Mouse (Mus musculus) liver, embryonic 15.5 days (tissue): ENCODE data around the gene Nhlrc4. TPM values are rescaled to one million over a fixed set of nuclear protein-coding genes. Genes with fewer than 3 reads are reported as not detected.

ENCODE experiments used
- ATAC-seq: fragments of 200-750 bp; cut with Nextera tagmentation; 2 replicates; pipeline ENCODE4 v1.8.0; 2017; ENCODE audit warnings: moderate number of reproducible peaks, mild to moderate bottlenecking, moderate library complexity; ENCODE audit not compliant: insufficient read depth
- H3K27ac ChIP-seq: fragments of 300-500 bp; sonication (generic); replicated peaks from 2 replicates; pipeline ENCODE4 v1.5.1; 2015; ENCODE audit warnings: mild to moderate bottlenecking, inconsistent platforms
- H3K27me3 ChIP-seq: fragments of 300-500 bp; sonication (generic); 2 replicates; pipeline ENCODE4 v1.6.1; 2015; ENCODE audit warnings: mild to moderate bottlenecking, inconsistent platforms
- H3K36me3 ChIP-seq: fragments of 300-500 bp; sonication (generic); replicated peaks from 2 replicates; pipeline ENCODE4 v1.6.1; 2015; ENCODE audit warnings: moderate library complexity, mild to moderate bottlenecking, inconsistent platforms
- H3K4me1 ChIP-seq: fragments of 300-500 bp; sonication (generic); replicated peaks from 2 replicates; pipeline ENCODE4 v1.6.1; 2015; ENCODE audit warnings: inconsistent platforms
- H3K4me2 ChIP-seq: fragments of 300-500 bp; sonication (generic); 2 replicates; pipeline ENCODE4 v1.6.1; 2015; ENCODE audit warnings: moderate library complexity, mild to moderate bottlenecking, inconsistent platforms
- H3K4me3 ChIP-seq: fragments of 300-500 bp; sonication (generic); replicated peaks from 2 replicates; pipeline ENCODE4 v1.5.1; 2015; ENCODE audit warnings: mild to moderate bottlenecking, inconsistent platforms
- H3K9ac ChIP-seq: fragments of 300-500 bp; sonication (generic); 2 replicates; pipeline ENCODE4 v1.6.1; 2015; ENCODE audit warnings: moderate library complexity, mild to moderate bottlenecking, inconsistent platforms
- H3K9me3 ChIP-seq: fragments of 300-500 bp; sonication (generic); replicated peaks from 2 replicates; pipeline ENCODE4 v1.6.1; 2016; ENCODE audit warnings: inconsistent platforms
- WGBS: fragments of 180-500 bp; shearing (Covaris S2); methylation state at CpG from one replicate; pipeline ENCODE4 v1.1.7; 2015; ENCODE audit warnings: mixed read lengths; ENCODE audit not compliant: insufficient replicate concordance; 5-methylcytosine and 5-hydroxymethylcytosine counted together
- polyA plus RNA-seq: library from polyadenylated mRNA; unstranded; fragments of >200 nt; fragmentation: Nextera tagmentation; extraction: Ambion mirVana; gene quantifications from 2 replicates; pipeline ENCODE4 v1.2.1, GENCODE M21; 2015

Gene Nhlrc4
- 6.1 and 6.7 TPM in 2 replicates for polyA plus RNA-seq

GRCm38 (mm10) chr17:25944366-25945163 is at the start of gene Nhlrc4, which contains the start of gene Pigq:
Gene Nhlrc4 (minus strand): TSS chr17:25944961.
Gene Pigq (minus strand): TSS chr17:25944936.
- peak within 1 kb of the TSS; percentile 79 for H3K4me2 ChIP-seq
- H3K9me3 ChIP-seq, result no peaks in the 10 kb centered on the region
- H3K36me3 ChIP-seq, result peaks cover 15% of the 10 kb centered on the region
- 26% methylated on average over 6 of the region's 6 CpGs for WGBS
- H3K9ac ChIP-seq, result peak within 1 kb of the TSS; percentile 69
- peaks cover 74% of the 10 kb centered on the region for H3K4me1 ChIP-seq
- ATAC-seq, result peak; percentile 60
- H3K27me3 ChIP-seq, result peaks cover 8% of the 10 kb centered on the region
- peak within 1 kb of the TSS; percentile 99 for H3K27ac ChIP-seq
- H3K4me3 ChIP-seq, result peak within 1 kb of the TSS; percentile 83

DNA sequence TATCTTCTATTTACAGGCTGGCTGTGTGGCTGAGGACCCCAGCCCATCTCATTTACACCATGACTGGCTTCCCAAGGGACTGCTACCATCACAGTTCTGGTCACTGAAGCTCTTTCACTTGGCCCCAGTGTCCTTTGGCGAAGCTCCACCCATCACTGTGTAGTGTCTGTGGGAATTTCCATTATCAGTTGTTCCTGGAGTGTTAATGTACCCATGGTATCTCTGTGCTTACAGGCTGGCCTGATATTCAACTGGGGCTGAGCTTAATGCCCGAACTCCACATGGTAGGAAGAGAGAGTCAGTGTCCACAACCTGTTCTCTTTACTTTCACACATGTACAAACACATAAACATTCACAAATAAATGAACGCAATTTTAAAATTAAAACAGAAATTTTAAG is 48.7 kb upstream of the Nhlrc4 start:
- no peak overlapping the region for H3K4me3 ChIP-seq
- no peak for ATAC-seq
- peaks cover 25% of the 10 kb centered on the region for H3K4me1 ChIP-seq
- no peaks in the 10 kb centered on the region for H3K27me3 ChIP-seq
- no peak overlapping the region for H3K4me2 ChIP-seq
- no peak overlapping the region for H3K27ac ChIP-seq
- H3K9me3 ChIP-seq, result no peaks in the 10 kb centered on the region
- H3K9ac ChIP-seq, result no peak overlapping the region
- WGBS, result 40% methylated on average over 3 of the region's 3 CpGs
- no peaks in the 10 kb centered on the region for H3K36me3 ChIP-seq

DNA sequence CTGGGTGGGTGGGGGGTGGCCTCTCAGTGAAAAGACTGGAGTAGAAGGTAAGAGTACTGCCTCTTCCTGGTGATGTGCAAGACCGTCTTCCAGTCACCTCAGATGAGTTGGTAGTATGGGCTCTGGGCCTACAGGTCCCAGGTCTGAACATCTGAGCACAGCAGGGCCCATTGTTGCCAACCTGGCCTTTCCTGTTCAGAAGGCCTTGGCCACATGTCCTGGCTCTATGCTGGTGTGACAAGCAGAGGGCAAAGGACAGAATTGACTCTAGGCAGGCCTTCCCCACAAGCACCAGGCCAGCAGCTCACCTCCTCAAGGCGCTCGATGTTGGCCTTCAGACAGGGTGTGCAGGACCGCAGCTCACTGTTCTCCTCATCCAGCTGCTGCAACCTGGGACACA is 47.5 kb upstream of the Nhlrc4 start:
- no peaks in the 10 kb centered on the region for H3K36me3 ChIP-seq
- ATAC-seq, result no peak
- H3K4me1 ChIP-seq, result peaks cover 25% of the 10 kb centered on the region
- no peaks in the 10 kb centered on the region for H3K9me3 ChIP-seq
- H3K4me2 ChIP-seq, result no peak overlapping the region
- no peak overlapping the region for H3K27ac ChIP-seq
- H3K9ac ChIP-seq, result no peak overlapping the region
- H3K27me3 ChIP-seq, result 0 out of 2 replicates have a peak, but pooled peaks cover 4% of the 10 kb centered on the region
- H3K4me3 ChIP-seq, result no peak overlapping the region
- 89% methylated on average over 4 of the region's 4 CpGs for WGBS

DNA sequence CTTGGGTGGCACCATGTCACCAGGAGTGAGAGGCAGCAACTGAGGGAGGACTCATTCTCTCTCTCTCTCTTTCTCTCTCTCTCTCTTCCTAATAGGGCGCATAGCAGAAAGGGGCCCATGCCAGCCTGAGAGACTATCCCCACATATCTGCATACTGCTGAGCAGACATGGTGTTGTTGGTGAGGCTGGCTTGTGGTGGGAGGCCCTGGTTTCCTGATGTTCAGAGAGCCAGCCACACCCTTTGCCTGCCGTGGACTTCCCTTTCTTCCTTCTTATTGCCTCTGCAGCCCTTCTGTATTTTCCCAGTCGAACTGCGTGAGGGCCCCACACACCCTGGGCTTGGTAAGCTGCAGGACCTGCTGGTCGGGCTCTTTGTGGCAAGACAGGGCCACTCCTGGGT is 45.6 kb upstream of the Nhlrc4 start:
- Histone ChIP-seq H3K4me2 (no peak overlapping the region), H3K4me3 (no peak overlapping the region), H3K9me3 (no peaks in the 10 kb centered on the region), H3K27me3 (0 out of 2 replicates have a peak, but pooled peaks cover 8% of the 10 kb centered on the region), H3K27ac (no peak overlapping the region), H3K4me1 (peaks cover 32% of the 10 kb centered on the region), H3K36me3 (no peaks in the 10 kb centered on the region), H3K9ac (no peak overlapping the region)
- WGBS, result 20% methylated on average over 5 of the region's 5 CpGs
- no peak for ATAC-seq

DNA sequence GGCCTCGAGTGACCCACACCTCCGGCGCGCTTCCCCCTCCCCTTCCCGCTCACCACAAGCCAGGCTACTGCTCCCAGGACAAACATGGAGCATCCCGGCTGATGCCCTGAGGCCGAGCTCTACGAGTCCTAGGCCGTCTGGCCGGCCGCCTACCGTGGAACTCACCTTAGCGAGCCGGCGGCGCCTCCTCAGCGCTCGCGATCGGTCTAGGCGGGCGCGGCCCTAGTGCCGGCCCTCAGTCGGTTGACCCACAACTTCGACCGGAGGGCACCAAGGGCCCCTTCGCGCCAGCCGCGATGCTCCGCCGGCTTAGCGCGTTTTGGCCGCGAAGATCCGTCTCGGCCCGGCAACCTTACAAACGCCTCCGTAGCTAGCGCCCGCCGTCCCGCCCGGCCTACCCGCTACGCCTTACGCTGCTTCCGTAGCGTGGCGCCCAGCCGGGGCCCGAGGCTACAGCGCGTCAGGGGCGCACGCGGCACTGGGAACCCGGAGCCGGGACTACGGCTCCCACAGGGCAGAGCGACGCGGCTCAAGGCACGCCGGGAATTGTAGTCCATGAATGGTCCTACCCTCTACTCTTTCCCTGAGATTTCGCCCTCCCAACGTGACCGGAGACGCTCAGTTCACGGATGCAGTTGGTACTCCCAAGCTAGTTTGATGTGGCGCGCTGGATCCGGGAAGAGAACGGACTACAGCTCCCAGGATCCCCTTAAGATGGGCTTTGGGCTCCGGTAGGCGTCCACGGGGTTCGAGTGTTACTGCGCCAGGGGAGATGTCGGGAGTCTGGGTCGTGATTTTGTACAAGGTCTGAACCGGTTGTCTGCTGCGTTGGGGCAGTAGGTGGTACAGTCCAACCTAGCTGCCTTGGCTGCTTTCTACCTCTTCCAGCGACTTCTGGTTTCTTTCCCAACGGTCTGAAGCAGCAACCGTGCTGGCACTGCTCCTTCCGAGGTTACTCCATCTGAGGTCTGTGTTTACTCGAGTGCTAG is 40.8 kb upstream of the Nhlrc4 start, which contains the start of gene Capn15:
Gene Capn15, minus strand, starts transcription at position 491 of the 989 bp plus-strand sequence.
- under 1% methylated on average over 91 of the region's 91 CpGs for WGBS
- peak; percentile 96 for ATAC-seq
- Histone ChIP-seq H3K4me3 (peak within 1 kb of the TSS; percentile 78), H3K27me3 (0 out of 2 replicates have a peak, but pooled peaks cover 8% of the 10 kb centered on the region), H3K4me1 (peaks cover 53% of the 10 kb centered on the region), H3K9ac (peak within 1 kb of the TSS; percentile 83), H3K36me3 (no peaks in the 10 kb centered on the region), H3K4me2 (peak within 1 kb of the TSS; percentile 89), H3K27ac (peak within 1 kb of the TSS; percentile 61), H3K9me3 (no peaks in the 10 kb centered on the region)

DNA sequence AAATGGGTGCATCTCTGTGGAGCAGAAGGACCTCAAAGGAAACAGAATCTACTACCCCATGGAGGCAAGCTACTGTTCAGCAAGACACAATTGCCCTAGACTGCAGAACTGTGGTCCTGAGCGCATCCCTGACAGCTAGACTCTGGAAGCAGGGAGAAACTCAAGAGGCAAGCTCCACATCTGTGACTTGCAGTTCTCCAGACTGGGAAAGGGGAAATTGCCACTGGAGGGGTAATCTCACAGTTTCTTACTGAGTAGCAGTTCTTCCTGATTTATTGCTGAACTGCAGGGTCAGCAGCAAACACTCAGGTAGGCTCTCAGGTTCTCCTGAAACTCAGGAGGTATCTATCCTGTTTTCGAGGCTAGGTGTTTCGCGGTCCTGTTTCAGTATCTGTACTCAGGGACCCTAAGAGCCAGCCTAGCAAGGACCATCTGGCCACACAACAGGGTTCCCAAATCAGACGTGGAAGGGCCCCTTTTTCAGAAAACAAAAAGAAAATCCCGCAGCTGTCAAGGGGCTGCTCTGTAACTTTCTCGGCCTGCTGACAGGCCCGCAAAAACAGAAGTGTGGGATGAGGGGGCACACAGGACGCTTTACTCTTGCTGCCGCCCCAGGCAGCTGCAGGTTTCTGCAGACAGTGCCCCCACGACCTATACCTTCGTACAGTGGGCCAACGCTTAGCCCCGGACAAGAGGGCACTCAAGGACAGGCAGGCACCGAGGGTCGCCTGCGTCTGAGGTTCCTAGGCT is 40.0 kb upstream of the Nhlrc4 start:
- Histone ChIP-seq H3K27ac (peak overlapping the region; percentile 61), H3K9ac (peak overlapping the region; percentile 83), H3K36me3 (no peaks in the 10 kb centered on the region), H3K4me3 (peak overlapping the region; percentile 78), H3K4me1 (peaks cover 53% of the 10 kb centered on the region), H3K4me2 (peak overlapping the region; percentile 89), H3K9me3 (no peaks in the 10 kb centered on the region), H3K27me3 (0 out of 2 replicates have a peak, but pooled peaks cover 8% of the 10 kb centered on the region)
- WGBS, result 10% methylated on average over 17 of the region's 17 CpGs
- ATAC-seq, result peak; percentile 14; the same call in 1 of the 2 replicates

DNA sequence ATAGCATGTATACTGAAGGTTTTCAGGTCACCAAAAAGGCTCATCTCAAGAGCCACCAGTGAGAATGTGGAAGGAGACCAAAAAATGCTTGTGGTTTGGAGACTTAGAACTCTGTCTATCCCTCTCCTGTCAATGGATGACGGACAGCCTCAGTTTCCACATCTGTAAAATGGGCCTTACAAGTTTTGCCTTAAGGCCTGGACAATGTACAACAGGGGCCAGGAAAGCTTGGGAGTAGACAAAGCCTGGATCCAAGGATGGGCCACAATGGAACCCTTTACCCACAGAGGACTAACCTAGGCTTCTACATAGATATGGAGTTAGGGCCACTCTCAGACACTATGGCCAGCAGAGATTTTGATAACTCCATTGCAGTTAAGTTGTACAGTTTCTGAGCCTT is 39.3 kb upstream of the Nhlrc4 start:
- Histone ChIP-seq H3K4me3 (peak overlapping the region; percentile 78), H3K36me3 (no peaks in the 10 kb centered on the region), H3K4me2 (peak overlapping the region; percentile 89), H3K4me1 (peaks cover 57% of the 10 kb centered on the region), H3K9ac (0 out of 2 replicates have a peak overlapping the region, but pooled peaks have one; percentile 83), H3K9me3 (no peaks in the 10 kb centered on the region), H3K27ac (no peak overlapping the region), H3K27me3 (0 out of 2 replicates have a peak, but pooled peaks cover 8% of the 10 kb centered on the region)
- WGBS, result 94% methylated on average over 1 of the region's 1 CpGs
- ATAC-seq, result no peak

- H3K4me2 ChIP-seq, result 0 out of 2 replicates have a peak overlapping the region, but pooled peaks have one; percentile 89
- no peak overlapping the region for H3K9ac ChIP-seq
- peaks cover 65% of the 10 kb centered on the region for H3K4me1 ChIP-seq
- no peak overlapping the region; the same call in 1 of the 2 replicates for H3K27ac ChIP-seq
- H3K9me3 ChIP-seq, result no peaks in the 10 kb centered on the region
- H3K36me3 ChIP-seq, result no peaks in the 10 kb centered on the region
- 0 out of 2 replicates have a peak, but pooled peaks cover 5% of the 10 kb centered on the region for H3K27me3 ChIP-seq
- H3K4me3 ChIP-seq, result no peak overlapping the region
- ATAC-seq, result no peak
- WGBS, result 82% methylated on average over 3 of the region's 3 CpGs
Measured at GRCm38 (mm10) chr17:25982913-25983312, 38.2 kb upstream of the Nhlrc4 start.

DNA sequence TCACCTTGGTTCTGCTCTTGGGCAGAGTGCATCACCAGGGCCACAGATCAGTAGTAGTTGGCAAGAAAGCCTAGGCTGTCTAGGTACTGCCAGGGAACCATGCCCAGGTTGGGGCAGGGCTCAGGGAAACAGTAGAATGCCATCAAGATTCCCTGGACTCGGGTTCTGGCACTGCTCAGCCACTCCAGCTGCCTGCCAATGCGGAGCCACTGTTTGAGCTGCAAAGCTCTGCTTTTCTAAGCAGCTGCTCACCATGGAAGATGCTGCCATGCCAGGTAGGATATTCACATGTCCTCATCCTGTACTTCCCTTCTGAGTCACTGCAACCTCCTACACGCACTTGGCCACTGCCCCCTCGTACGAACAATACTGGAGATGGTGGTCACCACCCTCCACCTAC is 36.1 kb upstream of the Nhlrc4 start:
- no peaks in the 10 kb centered on the region for H3K9me3 ChIP-seq
- H3K9ac ChIP-seq, result no peak overlapping the region
- no peak overlapping the region for H3K4me3 ChIP-seq
- no peak for ATAC-seq
- peaks cover 74% of the 10 kb centered on the region for H3K4me1 ChIP-seq
- WGBS, result 73% methylated on average over 5 of the region's 5 CpGs
- H3K27me3 ChIP-seq, result no peaks in the 10 kb centered on the region
- no peak overlapping the region for H3K27ac ChIP-seq
- no peak overlapping the region for H3K4me2 ChIP-seq
- 0 out of 2 replicates have a peak, but pooled peaks cover 3% of the 10 kb centered on the region for H3K36me3 ChIP-seq
